Mouse (Mus musculus): ENCODE data around the gene Hacd4. TPM values are rescaled to one million over a fixed set of nuclear protein-coding genes. Genes with fewer than 3 reads are reported as not detected.

The Hacd4 gene
- polyA plus RNA-seq, 1 experiment, result 0.54 TPM

DNA sequence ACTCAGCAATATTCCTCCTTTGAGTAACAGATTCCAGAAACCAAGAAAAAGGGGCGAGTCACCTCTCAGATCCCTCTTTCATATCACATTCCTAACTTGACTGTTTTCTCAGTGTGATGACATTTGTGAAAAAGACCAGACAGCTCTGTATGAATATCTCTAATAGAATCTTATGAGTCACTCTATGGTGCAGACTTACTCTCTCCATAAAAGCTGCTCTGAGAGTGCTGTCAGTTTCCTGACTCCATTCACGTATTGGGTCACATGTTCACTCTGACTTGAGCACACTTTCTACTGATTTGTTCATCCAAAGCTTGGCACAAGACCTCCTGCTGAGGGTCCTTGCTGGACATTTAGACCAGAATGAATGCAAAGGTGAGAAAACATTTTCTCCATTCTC lies 10.2 kb upstream of the Hacd4 start:
- Histone ChIP-seq H3K27me3 (ENCODE audit: control insufficient read depth, insufficient read depth, low read length) (no peaks in the 10 kb centered on the region), H3K4me3 (replicated peaks; ENCODE audit: insufficient read depth, low read depth, low read length) (no peak overlapping the region), H3K27ac (ENCODE audit: insufficient read depth, low read length) (no peak overlapping the region), H3K4me1 (ENCODE audit: control insufficient read depth, insufficient read depth, low read length) (no peaks in the 10 kb centered on the region)
- 79% methylated on average over 2 of the region's 2 CpGs for WGBS
- no peak for DNase-seq
- TF ChIP-seq CTCF (IDR thresholded peaks at IDR 0.05; ENCODE audit: borderline replicate concordance, insufficient read depth, low read depth, low read length), result no peak
- no peak for TF ChIP-seq POLR2A (IDR thresholded peaks at IDR 0.05; ENCODE audit: borderline replicate concordance, insufficient read depth, low read length)

DNA sequence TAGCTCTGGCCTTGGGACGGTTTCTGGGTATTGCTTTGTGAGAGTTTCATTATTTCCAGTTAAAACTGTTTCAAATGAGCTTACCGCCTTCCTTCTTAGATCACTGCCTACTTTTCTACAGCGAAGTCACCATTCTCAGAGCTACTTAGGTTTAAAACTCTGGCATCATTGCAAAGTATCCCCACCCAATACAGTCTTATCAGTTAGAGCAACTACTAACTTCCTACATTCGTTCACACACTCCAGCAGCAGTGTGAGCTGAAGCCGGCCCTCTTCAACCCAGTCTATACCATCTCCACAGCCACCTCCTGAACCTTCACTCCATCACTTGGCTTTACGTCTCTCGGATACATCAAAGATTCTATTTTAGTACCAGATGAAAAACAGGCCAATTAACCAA lies 2.1 kb upstream of the Hacd4 start:
- WGBS, result 95% methylated on average over 7 of the region's 7 CpGs
- no peak overlapping the region for H3K27ac ChIP-seq (ENCODE audit: insufficient read depth, low read length)
- TF ChIP-seq POLR2A (IDR thresholded peaks at IDR 0.05; ENCODE audit: borderline replicate concordance, insufficient read depth, low read length) (no peak), CTCF (IDR thresholded peaks at IDR 0.05; ENCODE audit: borderline replicate concordance, insufficient read depth, low read depth, low read length) (no peak)
- H3K4me3 ChIP-seq (replicated peaks; ENCODE audit: insufficient read depth, low read depth, low read length), result no peak overlapping the region
- no peaks in the 10 kb centered on the region for H3K27me3 ChIP-seq (ENCODE audit: control insufficient read depth, insufficient read depth, low read length)
- no peaks in the 10 kb centered on the region for H3K4me1 ChIP-seq (ENCODE audit: control insufficient read depth, insufficient read depth, low read length)
- DNase-seq, result no peak

DNA sequence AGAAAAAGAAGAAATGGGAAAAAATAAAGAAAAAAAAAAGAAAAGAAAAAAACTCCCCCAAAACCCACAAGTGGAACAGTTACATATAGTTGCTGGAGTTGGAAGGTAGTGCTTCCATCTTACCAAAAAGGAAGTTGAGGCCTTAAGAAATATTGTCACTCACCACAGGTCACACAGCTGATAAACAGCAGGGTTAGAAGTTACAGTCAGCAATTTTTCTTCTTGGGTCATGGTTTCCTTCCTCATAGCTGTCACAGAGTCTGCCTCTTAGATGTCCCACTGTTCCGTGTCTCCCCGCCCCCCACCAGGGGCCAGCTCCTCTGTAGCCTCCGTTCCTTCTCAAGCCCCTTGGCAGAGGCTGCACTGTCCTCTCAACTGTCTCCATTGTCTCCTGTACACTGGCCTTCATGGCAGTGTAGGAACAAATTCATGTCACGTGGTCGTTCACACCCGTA lies 968 bp upstream of the Hacd4 start:
- 79% methylated on average over 6 of the region's 6 CpGs for whole genome bisulfite sequencing
- Histone ChIP-seq H3K4me3 (replicated peaks; ENCODE audit: insufficient read depth, low read depth, low read length) (no peak overlapping the region), H3K27ac (ENCODE audit: insufficient read depth, low read length) (no peak overlapping the region), H3K27me3 (ENCODE audit: control insufficient read depth, insufficient read depth, low read length) (no peaks in the 10 kb centered on the region), H3K4me1 (ENCODE audit: control insufficient read depth, insufficient read depth, low read length) (no peaks in the 10 kb centered on the region)
- no peak for TF ChIP-seq CTCF (IDR thresholded peaks at IDR 0.05; ENCODE audit: borderline replicate concordance, insufficient read depth, low read depth, low read length)
- no peak for TF ChIP-seq POLR2A (IDR thresholded peaks at IDR 0.05; ENCODE audit: borderline replicate concordance, insufficient read depth, low read length)
- DNase-seq, result no peak

DNA sequence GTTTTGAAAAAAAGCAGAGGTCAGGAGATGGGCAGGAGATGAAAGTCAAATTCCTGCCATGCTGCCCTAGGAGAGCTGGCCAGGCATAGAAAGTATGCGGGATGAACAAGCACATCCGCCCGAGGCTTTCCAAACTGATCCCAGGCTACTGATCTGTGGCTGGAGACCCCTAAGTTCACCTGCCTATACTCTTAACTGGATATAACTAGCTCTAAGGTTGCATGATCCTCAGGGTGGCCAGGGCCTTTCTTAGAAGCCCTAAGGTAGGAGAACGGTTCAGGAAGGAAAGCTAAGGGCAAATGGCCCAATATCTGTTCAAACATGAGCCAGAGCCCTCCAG lies 232 bp upstream of the Hacd4 start:
- no peak for DNase-seq
- WGBS, result 44% methylated on average over 4 of the region's 4 CpGs
- Histone ChIP-seq H3K27me3 (ENCODE audit: control insufficient read depth, insufficient read depth, low read length) (no peaks in the 10 kb centered on the region), H3K27ac (ENCODE audit: insufficient read depth, low read length) (no peak overlapping the region), H3K4me3 (replicated peaks; ENCODE audit: insufficient read depth, low read depth, low read length) (no peak overlapping the region), H3K4me1 (ENCODE audit: control insufficient read depth, insufficient read depth, low read length) (no peaks in the 10 kb centered on the region)
- no peak for TF ChIP-seq CTCF (IDR thresholded peaks at IDR 0.05; ENCODE audit: borderline replicate concordance, insufficient read depth, low read depth, low read length)
- no peak for TF ChIP-seq POLR2A (IDR thresholded peaks at IDR 0.05; ENCODE audit: borderline replicate concordance, insufficient read depth, low read length)

DNA sequence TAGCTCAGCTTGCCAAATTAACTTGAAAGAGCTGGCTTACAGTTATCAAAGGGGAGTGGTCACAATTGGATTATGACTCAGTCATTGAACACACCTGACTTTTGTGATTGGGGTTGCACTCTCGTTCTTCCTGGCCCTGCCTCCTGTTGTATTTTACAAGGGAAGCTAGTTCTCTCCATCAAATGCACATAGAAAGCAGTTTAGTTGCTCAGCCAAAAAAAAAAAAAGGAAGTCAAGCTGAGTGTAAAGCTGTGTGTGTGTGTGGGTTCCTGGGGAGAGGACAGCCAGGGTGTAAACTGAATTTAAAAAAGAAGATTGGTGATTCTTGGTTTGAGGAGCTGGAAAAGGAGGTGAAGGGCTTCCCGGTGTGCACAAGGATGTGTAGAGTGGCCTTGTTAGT lies 811 bp downstream of the Hacd4 start:
- DNase-seq, result no peak
- WGBS, result 37% methylated on average over 2 of the region's 2 CpGs
- Histone ChIP-seq H3K27me3 (ENCODE audit: control insufficient read depth, insufficient read depth, low read length) (no peaks in the 10 kb centered on the region), H3K27ac (ENCODE audit: insufficient read depth, low read length) (no peak overlapping the region), H3K4me3 (replicated peaks; ENCODE audit: insufficient read depth, low read depth, low read length) (no peak overlapping the region), H3K4me1 (ENCODE audit: control insufficient read depth, insufficient read depth, low read length) (no peaks in the 10 kb centered on the region)
- TF ChIP-seq CTCF (IDR thresholded peaks at IDR 0.05; ENCODE audit: borderline replicate concordance, insufficient read depth, low read depth, low read length) (no peak), POLR2A (IDR thresholded peaks at IDR 0.05; ENCODE audit: borderline replicate concordance, insufficient read depth, low read length) (no peak)

DNA sequence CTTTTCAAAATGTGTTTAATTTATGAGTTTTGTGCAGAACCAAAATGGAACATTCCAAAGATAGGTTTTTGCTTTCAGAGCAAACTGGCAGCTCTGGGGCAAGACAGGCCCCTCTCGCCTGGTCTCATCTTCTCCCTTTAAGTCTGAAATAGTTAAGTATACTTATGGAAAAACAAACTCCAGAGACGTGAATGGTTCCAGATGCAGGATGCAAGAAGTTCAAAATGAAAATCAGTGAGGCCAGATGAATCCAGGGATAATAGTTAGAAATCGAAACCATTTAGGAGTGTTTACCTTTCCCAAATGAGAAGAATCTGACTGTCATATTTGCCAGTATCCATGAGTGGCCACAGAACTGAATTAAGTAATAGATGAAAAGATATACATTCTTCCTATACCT lies 1.6 kb downstream of the Hacd4 start:
- WGBS, result 95% methylated on average over 3 of the region's 3 CpGs
- no peak for TF ChIP-seq CTCF (IDR thresholded peaks at IDR 0.05; ENCODE audit: borderline replicate concordance, insufficient read depth, low read depth, low read length)
- TF ChIP-seq POLR2A (IDR thresholded peaks at IDR 0.05; ENCODE audit: borderline replicate concordance, insufficient read depth, low read length), result no peak
- H3K27me3 ChIP-seq (ENCODE audit: control insufficient read depth, insufficient read depth, low read length), result no peaks in the 10 kb centered on the region
- no peak overlapping the region for H3K4me3 ChIP-seq (replicated peaks; ENCODE audit: insufficient read depth, low read depth, low read length)
- no peak for DNase-seq
- no peaks in the 10 kb centered on the region for H3K4me1 ChIP-seq (ENCODE audit: control insufficient read depth, insufficient read depth, low read length)
- no peak overlapping the region for H3K27ac ChIP-seq (ENCODE audit: insufficient read depth, low read length)

DNA sequence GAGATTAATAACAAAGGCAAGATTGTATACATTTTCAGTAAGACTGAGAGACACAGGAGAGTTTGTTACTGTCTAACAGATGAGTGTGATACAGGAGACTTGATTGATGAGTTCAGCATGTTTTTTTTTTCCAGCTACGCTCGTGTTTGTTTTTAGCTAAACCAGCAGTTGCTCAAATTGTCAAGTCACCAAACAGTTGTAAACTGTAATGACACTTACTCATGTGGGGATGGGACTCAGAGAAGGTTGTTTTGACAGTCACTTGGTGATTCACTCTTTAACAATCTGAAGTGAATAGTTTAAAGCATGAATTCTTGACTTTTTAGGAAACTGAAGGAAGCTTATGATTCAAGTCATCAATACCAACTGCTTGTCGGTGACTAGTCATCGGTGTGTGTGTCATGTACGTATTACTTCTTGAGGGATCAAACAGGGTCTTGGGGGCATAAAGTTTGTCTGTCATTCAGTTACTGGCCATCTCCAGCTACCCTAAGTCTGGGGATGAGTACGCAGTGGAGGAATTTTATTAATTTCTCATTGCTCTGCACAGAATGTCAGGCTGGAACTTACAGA lies 2.0 kb downstream of the Hacd4 start:
- WGBS, result 97% methylated on average over 6 of the region's 6 CpGs
- no peak for DNase-seq
- Histone ChIP-seq H3K4me3 (replicated peaks; ENCODE audit: insufficient read depth, low read depth, low read length) (no peak overlapping the region), H3K4me1 (ENCODE audit: control insufficient read depth, insufficient read depth, low read length) (no peaks in the 10 kb centered on the region), H3K27ac (ENCODE audit: insufficient read depth, low read length) (no peak overlapping the region), H3K27me3 (ENCODE audit: control insufficient read depth, insufficient read depth, low read length) (no peaks in the 10 kb centered on the region)
- TF ChIP-seq POLR2A (IDR thresholded peaks at IDR 0.05; ENCODE audit: borderline replicate concordance, insufficient read depth, low read length) (no peak), CTCF (IDR thresholded peaks at IDR 0.05; ENCODE audit: borderline replicate concordance, insufficient read depth, low read depth, low read length) (no peak)

DNA sequence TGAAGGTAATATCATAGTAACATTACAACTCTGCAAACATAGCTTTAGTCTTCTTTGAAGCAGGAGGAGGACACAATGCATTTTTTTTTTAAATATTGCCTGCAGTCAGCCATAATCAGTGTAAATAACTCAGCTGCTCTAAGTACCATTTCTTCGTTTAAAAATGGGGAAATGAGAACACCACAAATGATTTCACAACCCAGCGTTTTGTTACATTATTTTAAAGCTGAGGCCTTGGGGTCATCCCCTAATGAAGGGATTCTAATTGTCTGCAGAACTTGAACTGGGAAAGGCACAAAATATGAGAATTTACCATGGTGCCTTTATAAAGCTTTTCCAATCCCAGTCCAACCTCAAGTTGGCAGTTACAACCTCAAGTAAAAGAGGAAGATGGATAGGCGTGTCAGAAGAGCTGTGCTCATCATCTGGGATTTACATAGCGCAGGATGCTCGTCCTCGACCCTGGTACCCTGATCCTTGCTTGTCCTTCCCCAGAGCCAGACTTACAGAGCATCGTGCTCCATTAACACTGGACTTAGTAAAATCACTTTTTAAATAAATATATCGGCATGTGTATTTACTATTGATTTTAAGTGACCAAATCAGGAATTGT lies 6.2 kb downstream of the Hacd4 start:
- no peaks in the 10 kb centered on the region for H3K27me3 ChIP-seq (ENCODE audit: control insufficient read depth, insufficient read depth, low read length)
- H3K27ac ChIP-seq (ENCODE audit: insufficient read depth, low read length), result no peak overlapping the region
- WGBS, result 83% methylated on average over 8 of the region's 8 CpGs
- H3K4me1 ChIP-seq (ENCODE audit: control insufficient read depth, insufficient read depth, low read length), result no peaks in the 10 kb centered on the region
- TF ChIP-seq POLR2A (IDR thresholded peaks at IDR 0.05; ENCODE audit: borderline replicate concordance, insufficient read depth, low read length) (no peak), CTCF (IDR thresholded peaks at IDR 0.05; ENCODE audit: borderline replicate concordance, insufficient read depth, low read depth, low read length) (no peak)
- DNase-seq, result no peak
- no peak overlapping the region for H3K4me3 ChIP-seq (replicated peaks; ENCODE audit: insufficient read depth, low read depth, low read length)
